Mouse (Mus musculus) neural tube, embryonic 11.5 days (tissue): ENCODE results near the gene Tpp1. TPM values are rescaled to one million over a fixed set of nuclear protein-coding genes. Genes with fewer than 3 reads are reported as not detected.

Source experiments
- ATAC-seq: fragments of 200-750 bp; cut with Nextera tagmentation; 2 replicates; pipeline ENCODE4 v1.8.0; 2017; ENCODE audit warnings: moderate number of reproducible peaks, mild to moderate bottlenecking, moderate TSS enrichment, moderate library complexity; ENCODE audit not compliant: insufficient read depth, low FRiP score, low TSS enrichment
- DNase-seq: peaks from one replicate; pipeline ENCODE4 v3.0.0-alpha.2; 2015; ENCODE audit warnings: low spot score
- H3K27ac ChIP-seq: fragments of 300-500 bp; sonication (generic); 2 replicates; pipeline ENCODE4 v1.5.1; 2014; ENCODE audit warnings: low read depth, mild to moderate bottlenecking, low read length
- H3K27me3 ChIP-seq: fragments of 300-500 bp; sonication (generic); 2 replicates; pipeline ENCODE4 v1.6.1; 2014; ENCODE audit warnings: mild to moderate bottlenecking, low read length, mixed read lengths; ENCODE audit not compliant: control insufficient read depth, insufficient read depth
- H3K36me3 ChIP-seq: fragments of 300-500 bp; sonication (generic); 2 replicates; pipeline ENCODE4 v1.6.1; 2014; ENCODE audit warnings: mild to moderate bottlenecking, low read length, moderate library complexity, mixed read lengths; ENCODE audit not compliant: control insufficient read depth, insufficient read depth
- H3K4me1 ChIP-seq: fragments of 300-500 bp; sonication (generic); 2 replicates; pipeline ENCODE4 v1.6.1; 2014; ENCODE audit warnings: low read length, mixed read lengths; ENCODE audit not compliant: control insufficient read depth, insufficient read depth
- H3K4me2 ChIP-seq: fragments of 300-500 bp; sonication (generic); 2 replicates; pipeline ENCODE4 v1.6.1; 2014; ENCODE audit warnings: low read depth, mild to moderate bottlenecking, moderate library complexity
- H3K4me3 ChIP-seq: fragments of 300-500 bp; sonication (generic); 2 replicates; pipeline ENCODE4 v1.5.1; 2014; ENCODE audit warnings: low read depth, low read length
- H3K9ac ChIP-seq: fragments of 300-500 bp; sonication (generic); 2 replicates; pipeline ENCODE4 v1.6.1; 2014; ENCODE audit warnings: mild to moderate bottlenecking, low read length
- H3K9me3 ChIP-seq: fragments of 300-500 bp; sonication (generic); 2 replicates; pipeline ENCODE4 v1.6.1; 2016; ENCODE audit warnings: low read length; ENCODE audit not compliant: control insufficient read depth
- WGBS: fragments of 180-500 bp; shearing (Covaris S2); extraction: QIAGEN DNeasy Blood & Tissue Kit; methylation state at CpG from one replicate; pipeline ENCODE4 v1.1.7; 2014; 5-methylcytosine and 5-hydroxymethylcytosine counted together
- polyA plus RNA-seq: library from polyadenylated mRNA; unstranded; fragments of >200 nt; fragmentation: Nextera tagmentation; extraction: Ambion mirVana; gene quantifications from 2 replicates; pipeline ENCODE4 v1.2.1, GENCODE M21; 2014

Tpp1 gene
- 47.5 and 54.8 TPM in 2 replicates for polyA plus RNA-seq

- peak; percentile 95 for ATAC-seq
- WGBS, result 24% methylated on average over 20 of the region's 20 CpGs
- Histone ChIP-seq H3K27ac (no peak within 1 kb of the TSS), H3K9me3 (no peaks in the 10 kb centered on the region), H3K4me2 (peak within 1 kb of the TSS; percentile 69), H3K27me3 (no peaks in the 10 kb centered on the region), H3K36me3 (peaks cover 28% of the 10 kb centered on the region), H3K4me3 (peak within 1 kb of the TSS; percentile 55), H3K9ac (peak within 1 kb of the TSS; percentile 68), H3K4me1 (peaks cover 3% of the 10 kb centered on the region; the same call in 1 of the 2 replicates)
- DNase-seq, result peak; percentile 85
These were observed at the start of gene Tpp1 for GRCm38 (mm10) chr7:105751491-105752433. TSS of gene Tpp1 (minus strand) at chr7:105752235.

GRCm38 (mm10) chr7:105796972-105797371 is 44.9 kb upstream of the Tpp1 start:
- no peak overlapping the region for H3K4me3 ChIP-seq
- H3K27ac ChIP-seq, result no peak overlapping the region
- no peak overlapping the region for H3K9ac ChIP-seq
- H3K9me3 ChIP-seq, result no peaks in the 10 kb centered on the region
- WGBS, result 97% methylated on average over 3 of the region's 3 CpGs
- no peaks in the 10 kb centered on the region for H3K36me3 ChIP-seq
- no peak overlapping the region for H3K4me2 ChIP-seq
- H3K27me3 ChIP-seq, result no peaks in the 10 kb centered on the region
- no peaks in the 10 kb centered on the region for H3K4me1 ChIP-seq
- DNase-seq (no peak), ATAC-seq (no peak)

- 20% methylated on average over 7 of the region's 7 CpGs for WGBS
- DNase-seq, result no peak
These were observed 43.8 kb upstream of the Tpp1 start for GRCm38 (mm10) chr7:105795759-105796366.

GRCm38 (mm10) chr7:105793701-105794100 is 41.7 kb upstream of the Tpp1 start:
- no peak overlapping the region for H3K4me3 ChIP-seq
- H3K4me1 ChIP-seq, result no peaks in the 10 kb centered on the region
- H3K27me3 ChIP-seq, result no peaks in the 10 kb centered on the region
- no peak for ATAC-seq
- WGBS, result 82% methylated on average over 7 of the region's 7 CpGs
- H3K36me3 ChIP-seq, result no peaks in the 10 kb centered on the region
- H3K9me3 ChIP-seq, result no peaks in the 10 kb centered on the region
- no peak for DNase-seq
- H3K4me2 ChIP-seq, result no peak overlapping the region
- H3K27ac ChIP-seq, result no peak overlapping the region
- H3K9ac ChIP-seq, result no peak overlapping the region

More at GRCm38 (mm10) chr7:105795759-105796366, 43.8 kb upstream of the Tpp1 start:
- ATAC-seq, result no peak
- Histone ChIP-seq H3K36me3 (no peaks in the 10 kb centered on the region), H3K27me3 (no peaks in the 10 kb centered on the region), H3K9me3 (no peaks in the 10 kb centered on the region), H3K4me1 (no peaks in the 10 kb centered on the region), H3K4me2 (no peak overlapping the region), H3K27ac (no peak overlapping the region), H3K4me3 (no peak overlapping the region), H3K9ac (no peak overlapping the region)

GRCm38 (mm10) chr7:105791147-105791546 is 39.1 kb upstream of the Tpp1 start:
- WGBS, result 82% methylated on average over 1 of the region's 1 CpGs
- H3K9ac ChIP-seq, result no peak overlapping the region
- no peak overlapping the region for H3K4me2 ChIP-seq
- H3K27ac ChIP-seq, result no peak overlapping the region
- no peak overlapping the region for H3K4me3 ChIP-seq
- peaks cover 3% of the 10 kb centered on the region for H3K4me1 ChIP-seq
- no peak for DNase-seq
- no peak for ATAC-seq
- no peaks in the 10 kb centered on the region for H3K27me3 ChIP-seq
- no peaks in the 10 kb centered on the region for H3K36me3 ChIP-seq
- no peaks in the 10 kb centered on the region for H3K9me3 ChIP-seq

GRCm38 (mm10) chr7:105787285-105788140 is 35.5 kb upstream of the Tpp1 start, which contains the start of gene Dchs1:
TSS of gene Dchs1 (minus strand) at chr7:105787654.
- Histone ChIP-seq H3K4me2 (peak within 1 kb of the TSS; percentile 63), H3K4me1 (peaks cover 22% of the 10 kb centered on the region)

GRCm38 (mm10) chr7:105786506-105787284 is 34.7 kb upstream of the Tpp1 start:
- peaks cover 22% of the 10 kb centered on the region for H3K4me1 ChIP-seq
- DNase-seq (peak; percentile 57), ATAC-seq (peak; percentile 73)
- H3K27ac ChIP-seq, result peak overlapping the region; percentile 93
- peak overlapping the region; percentile 63 for H3K4me2 ChIP-seq
- H3K36me3 ChIP-seq, result 0 out of 2 replicates have a peak, but pooled peaks cover 2% of the 10 kb centered on the region
- H3K27me3 ChIP-seq, result no peaks in the 10 kb centered on the region
- no peaks in the 10 kb centered on the region for H3K9me3 ChIP-seq
- 5% methylated on average over 19 of the region's 20 CpGs for WGBS
- peak overlapping the region; percentile 91 for H3K4me3 ChIP-seq
- H3K9ac ChIP-seq, result peak overlapping the region; percentile 99

More at GRCm38 (mm10) chr7:105787285-105788140, 35.5 kb upstream of the Tpp1 start, which contains the start of gene Dchs1:
- no peaks in the 10 kb centered on the region for H3K36me3 ChIP-seq
- peak within 1 kb of the TSS; percentile 99 for H3K9ac ChIP-seq
- H3K9me3 ChIP-seq, result no peaks in the 10 kb centered on the region
- DNase-seq, result peak; percentile 74
- H3K27ac ChIP-seq, result peak within 1 kb of the TSS; percentile 93
- peak within 1 kb of the TSS; percentile 91 for H3K4me3 ChIP-seq
- peak; percentile 77 for ATAC-seq
- WGBS, result under 1% methylated on average over 27 of the region's 97 CpGs
- no peaks in the 10 kb centered on the region for H3K27me3 ChIP-seq
